Mouse (Mus musculus) megakaryocyte, embryonic 14.5 days (primary cell): ENCODE data around the gene Pygm.

Source experiments
- FLI1 ChIP-seq: IDR thresholded peaks from 2 replicates; pipeline ENCODE4 v1.6.1; 2012; ENCODE audit warnings: low read length, inconsistent platforms, mixed read lengths
- GATA1 ChIP-seq: IDR thresholded peaks from 3 replicates; pipeline ENCODE4 v1.6.1; 2012; ENCODE audit warnings: mixed read lengths, low read length, inconsistent platforms, borderline replicate concordance

DNA sequence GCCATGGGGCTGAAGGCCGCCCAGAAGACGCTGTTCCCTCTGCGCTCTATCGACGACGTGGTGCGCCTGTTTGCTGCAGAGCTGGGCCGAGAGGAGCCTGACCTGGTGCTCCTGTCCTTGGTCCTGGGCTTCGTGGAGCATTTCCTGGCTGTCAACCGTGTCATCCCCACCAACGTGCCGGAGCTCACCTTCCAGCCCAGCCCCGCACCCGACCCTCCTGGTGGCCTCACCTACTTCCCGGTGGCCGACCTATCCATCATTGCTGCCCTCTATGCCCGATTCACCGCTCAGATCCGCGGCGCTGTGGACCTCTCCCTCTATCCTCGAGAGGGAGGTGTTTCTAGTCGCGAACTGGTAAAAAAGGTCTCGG, 48.8 kb upstream of the Pygm start:
- TF ChIP-seq GATA1 (no peak), FLI1 (no peak)
